12 mouse cellular contexts compared by ENCODE assay signal in the genomic region with DNA sequence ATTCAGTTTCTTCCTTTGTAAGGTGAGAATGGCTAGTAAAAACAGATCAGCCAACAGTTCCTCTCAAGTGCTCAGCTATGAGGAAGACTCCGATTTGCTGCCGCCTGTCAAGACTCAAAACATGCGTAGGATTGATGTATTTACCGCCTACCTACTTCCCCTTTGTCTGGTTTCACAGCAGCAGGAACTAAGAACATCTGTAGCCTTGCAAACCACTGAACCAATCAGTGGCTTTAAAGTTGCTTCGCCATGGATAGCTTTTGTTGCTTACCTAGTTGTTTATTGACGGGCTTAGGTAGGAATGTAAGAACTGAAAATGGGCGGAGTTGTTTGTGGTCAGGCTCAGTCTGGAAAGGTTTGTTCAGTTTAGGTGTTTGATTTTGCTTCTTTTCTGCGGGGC. TPM values are rescaled to one million over a fixed set of nuclear protein-coding genes. Genes with fewer than 3 reads are reported as not detected.
A peak's percentile ranks its signal among the peaks of the same experiment; 100 is the strongest.
DNase-seq lines count a peak whose midpoint lies in the region; ATAC-seq and TF ChIP-seq lines count a peak whose summit lies in the region.
"Had no signal": no experiment of that assay in that cellular context is flagged by ENCODE, and none has a peak within 500 bp of the region (broad histone marks: within the 10 kb centered on the region; RNA-seq: fewer than 3 reads in every experiment).

No protein-coding gene starts in this region.

- no peaks in the 10 kb centered on the region for H3K27me3 ChIP-seq in midbrain, embryonic 10.5 days (ENCODE audit: low read depth, poor library complexity, severe bottlenecking)
- no peaks in the 10 kb centered on the region for H3K27me3 ChIP-seq in midbrain, postnatal 0 days (ENCODE audit: insufficient read depth, low read length)

- WGBS in midbrain, embryonic 10.5 days = 88% methylated on average over 8 of the region's 8 CpGs
- 78% methylated on average over 8 of the region's 8 CpGs for WGBS in midbrain, postnatal 0 days
- WGBS in bone marrow, adult 2 months = 13% methylated on average over 8 of the region's 8 CpGs

- no peak for TF ChIP-seq CTCF in midbrain, postnatal 0 days (IDR thresholded peaks at IDR 0.05)
- TF ChIP-seq CTCF in bone marrow, adult 2 months (IDR thresholded peaks at IDR 0.05; ENCODE audit: control insufficient read depth, insufficient read depth, low read length) = no peak

- H3K4me1 ChIP-seq in midbrain, embryonic 10.5 days = peaks cover 3% of the 10 kb centered on the region; the same call in 1 of the 2 replicates
- no peaks in the 10 kb centered on the region for H3K4me1 ChIP-seq in midbrain, postnatal 0 days (ENCODE audit: insufficient read depth, low read length)
- peaks cover 4% of the 10 kb centered on the region; the same call in 1 of the 2 replicates for H3K4me1 ChIP-seq in bone marrow, adult 2 months (ENCODE audit: control insufficient read depth, insufficient read depth, low read length)

- H3K27ac ChIP-seq in midbrain, embryonic 10.5 days (replicated peaks) = no peak overlapping the region
- no peak overlapping the region for H3K27ac ChIP-seq in midbrain, postnatal 0 days (ENCODE audit: low read depth, low read length)
- peak overlapping the region; percentile 69 for H3K27ac ChIP-seq in bone marrow, adult 2 months (ENCODE audit: control insufficient read depth, insufficient read depth, low read depth, low read length, poor library complexity)
- H3K27ac ChIP-seq: heart, adult 2 months had no signal

- H3K9ac ChIP-seq in midbrain, postnatal 0 days (replicated peaks; ENCODE audit: low read length, poor library complexity, severe bottlenecking) = no peak overlapping the region

- TF ChIP-seq POLR2A in bone marrow, adult 2 months (IDR thresholded peaks at IDR 0.05; ENCODE audit: borderline replicate concordance, control insufficient read depth, low read depth, low read length) = no peak

- peak; percentile 3 for DNase-seq in midbrain, embryonic 10.5 days (ENCODE audit: low spot score)
- no peak for DNase-seq in midbrain, postnatal 0 days (ENCODE audit: low spot score)
- DNase-seq in thymus, postnatal 4 days = peak; percentile 25
- no peak for DNase-seq in right cerebral cortex, postnatal 25 days
- no peak for DNase-seq in right cerebral cortex, postnatal 14 days
- no peak for DNase-seq in left cerebral cortex, adult 8-10 months (ENCODE audit: low spot score in 2 of 2)
- DNase-seq: cerebellum, postnatal 25 days; left cerebral cortex, postnatal 4 days; midbrain, embryonic 14.5 days had no signal

- H3K36me3 ChIP-seq in midbrain, embryonic 10.5 days = no peaks in the 10 kb centered on the region
- H3K36me3 ChIP-seq in midbrain, postnatal 0 days (ENCODE audit: insufficient read depth, low read length) = no peaks in the 10 kb centered on the region

- no peak overlapping the region for H3K4me2 ChIP-seq in midbrain, postnatal 0 days (ENCODE audit: low read depth, low read length, poor library complexity, severe bottlenecking)

- H3K9me3 ChIP-seq in midbrain, embryonic 10.5 days (replicated peaks) = no peaks in the 10 kb centered on the region; the same call in 1 of the 2 replicates
- H3K9me3 ChIP-seq in midbrain, postnatal 0 days (ENCODE audit: low read length) = no peaks in the 10 kb centered on the region

- no peak for ATAC-seq in midbrain, postnatal 0 days (ENCODE audit: low FRiP score)
- ATAC-seq in monocyte, adult 5-6 weeks (replicated peaks; ENCODE audit: insufficient number of reproducible peaks, low FRiP score, low TSS enrichment, poor library complexity, severe bottlenecking) = peak; percentile 95

- no peak overlapping the region for H3K4me3 ChIP-seq in midbrain, embryonic 10.5 days
- no peak overlapping the region for H3K4me3 ChIP-seq in midbrain, postnatal 0 days (ENCODE audit: low read depth, low read length)
- no peak overlapping the region for H3K4me3 ChIP-seq in bone marrow, adult 2 months (replicated peaks; ENCODE audit: control insufficient read depth, low read depth, low read length)
- H3K4me3 ChIP-seq: heart, adult 2 months had no signal

RNA-seq across cellular contexts. Expression of a gene that starts 11.5 kb away (rescaled TPM):
- polyA plus RNA-seq in midbrain, embryonic 10.5 days (2016; fragmentation: Nextera tagmentation; extraction: Ambion mirVana) = 448 and 462 TPM in 2 replicates
- 220 and 259 TPM in 2 replicates for total RNA-seq in midbrain, postnatal 0 days (2014; rRNA removed)
- polyA plus RNA-seq in midbrain, postnatal 0 days (2015; fragmentation: Nextera tagmentation; extraction: Ambion mirVana) = 370 and 371 TPM in 2 replicates
- 122 and 211 TPM in 2 replicates for polyA plus RNA-seq in bone marrow, adult 2 months (2011; ENCODE audit: insufficient read depth, insufficient read length, low replicate concordance, missing spikeins)
- total RNA-seq in monocyte, adult 5-6 weeks (2017) = 468 to 620 TPM (median 514 TPM) in 3 replicates
- total RNA-seq in left cerebral cortex, adult 8-10 months (2022) = 100 to 1,000 TPM; 316 to 326 (median 319) TPM

Comparison
In these comparisons a context has a peak if more than half of its experiments do, and no peak if none do; other contexts are left out.
1. DNase-seq: peak in midbrain, embryonic 10.5 days (single experiment) and thymus, postnatal 4 days (single experiment); none in midbrain, postnatal 0 days (single experiment), right cerebral cortex, postnatal 25 days (single experiment), right cerebral cortex, postnatal 14 days (single experiment) and left cerebral cortex, adult 8-10 months (0 of 2).